Mouse (Mus musculus) liver, embryonic 11.5 days (tissue): ENCODE results near the gene Gapdhs. TPM values are rescaled to one million over a fixed set of nuclear protein-coding genes. Genes with fewer than 3 reads are reported as not detected.

Source experiments
- ATAC-seq: fragments of 200-750 bp; cut with Nextera tagmentation; replicated peaks from 2 replicates; pipeline ENCODE4 v1.8.0; 2017; ENCODE audit warnings: moderate number of reproducible peaks, mild to moderate bottlenecking, moderate TSS enrichment, moderate library complexity; ENCODE audit not compliant: low FRiP score
- DNase-seq: peaks from one replicate; pipeline ENCODE4 v3.0.0-alpha.2; 2017; ENCODE audit warnings: low spot score
- H3K27ac ChIP-seq: fragments of 300-500 bp; sonication (generic); 2 replicates; pipeline ENCODE4 v1.5.1; 2014; ENCODE audit warnings: mild to moderate bottlenecking, low read depth, low read length, control low read depth
- H3K27me3 ChIP-seq: fragments of 300-500 bp; sonication (generic); replicated peaks from 2 replicates; pipeline ENCODE4 v1.6.1; 2014; ENCODE audit warnings: low read length, mixed read lengths; ENCODE audit not compliant: control insufficient read depth, insufficient read depth
- H3K36me3 ChIP-seq: fragments of 300-500 bp; sonication (generic); 2 replicates; pipeline ENCODE4 v1.6.1; 2014; ENCODE audit warnings: mild to moderate bottlenecking, low read length, moderate library complexity, mixed read lengths; ENCODE audit not compliant: control insufficient read depth, insufficient read depth
- H3K4me1 ChIP-seq: fragments of 300-500 bp; sonication (generic); replicated peaks from 2 replicates; pipeline ENCODE4 v1.6.1; 2014; ENCODE audit warnings: low read length, mixed read lengths; ENCODE audit not compliant: control insufficient read depth, insufficient read depth
- H3K4me2 ChIP-seq: fragments of 300-500 bp; sonication (generic); 2 replicates; pipeline ENCODE4 v1.6.1; 2014; ENCODE audit warnings: mild to moderate bottlenecking, control low read depth, moderate library complexity
- H3K4me3 ChIP-seq: fragments of 300-500 bp; sonication (generic); 2 replicates; pipeline ENCODE4 v1.5.1; 2014; ENCODE audit warnings: low read depth, low read length, control low read depth
- H3K9ac ChIP-seq: fragments of 300-500 bp; sonication (generic); 2 replicates; pipeline ENCODE4 v1.6.1; 2014; ENCODE audit warnings: low read depth, low read length, control low read depth
- H3K9me3 ChIP-seq: fragments of 300-500 bp; sonication (generic); 2 replicates; pipeline ENCODE4 v1.6.1; 2016; ENCODE audit warnings: low read length, inconsistent platforms, mixed read lengths; ENCODE audit not compliant: control insufficient read depth
- WGBS: fragments of 180-500 bp; shearing (Covaris S2); extraction: QIAGEN DNeasy Blood & Tissue Kit; methylation state at CpG from one replicate; pipeline ENCODE4 v1.1.7; 2014; 5-methylcytosine and 5-hydroxymethylcytosine counted together
- polyA plus RNA-seq: library from polyadenylated mRNA; unstranded; fragments of >200 nt; fragmentation: Nextera tagmentation; extraction: Ambion mirVana; gene quantifications from 2 replicates; pipeline ENCODE4 v1.2.1, GENCODE M21; 2014

The Gapdhs gene
- polyA plus RNA-seq, 1 experiment from 2014 or later, result 0.44 TPM

GRCm38 (mm10) chr7:30711942-30712341, 31.5 kb downstream of the Gapdhs start, which contains the start of gene Atp4a:
Gene Atp4a (plus strand): TSS chr7:30712209.
- Histone ChIP-seq H3K9ac (no peak within 1 kb of the TSS), H3K4me3 (no peak within 1 kb of the TSS), H3K27me3 (peaks cover 24% of the 10 kb centered on the region), H3K27ac (no peak within 1 kb of the TSS), H3K4me1 (peaks cover 4% of the 10 kb centered on the region), H3K36me3 (no peaks in the 10 kb centered on the region), H3K9me3 (no peaks in the 10 kb centered on the region), H3K4me2 (no peak within 1 kb of the TSS)
- no peak for DNase-seq
- no peak for ATAC-seq
- WGBS, result 79% methylated on average over 3 of the region's 3 CpGs

DNA sequence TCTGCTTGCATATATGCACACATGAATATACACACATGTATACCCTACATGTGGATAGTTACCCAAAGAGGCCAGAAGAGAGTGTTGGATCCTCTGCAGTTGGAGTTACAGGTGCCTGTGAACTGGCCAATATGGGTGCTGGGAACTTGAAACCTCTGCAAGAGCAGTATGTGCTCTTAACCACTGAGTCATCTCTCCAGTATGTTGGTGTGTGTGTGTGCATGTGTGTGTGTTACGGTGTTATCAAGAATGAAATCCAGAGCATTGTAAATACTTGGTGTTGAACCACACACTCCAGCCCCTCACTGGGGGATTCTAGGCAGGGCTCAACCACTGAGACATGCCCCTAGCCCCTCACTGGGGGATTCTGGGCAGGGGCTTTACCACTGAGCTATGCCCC, 36.0 kb downstream of the Gapdhs start:
- peaks cover 10% of the 10 kb centered on the region for H3K4me1 ChIP-seq
- no peak for ATAC-seq
- H3K4me2 ChIP-seq, result no peak overlapping the region
- no peak overlapping the region for H3K27ac ChIP-seq
- no peak for DNase-seq
- no peaks in the 10 kb centered on the region for H3K9me3 ChIP-seq
- H3K27me3 ChIP-seq, result no peaks in the 10 kb centered on the region
- no peak overlapping the region for H3K9ac ChIP-seq
- WGBS, result 94% methylated on average over 1 of the region's 1 CpGs
- H3K36me3 ChIP-seq, result no peaks in the 10 kb centered on the region
- no peak overlapping the region for H3K4me3 ChIP-seq

GRCm38 (mm10) chr7:30706214-30706882, 37.1 kb downstream of the Gapdhs start:
- Histone ChIP-seq H3K27me3 (no peaks in the 10 kb centered on the region), H3K4me3 (0 out of 2 replicates have a peak overlapping the region, but pooled peaks have one; percentile 7), H3K9me3 (no peaks in the 10 kb centered on the region), H3K36me3 (no peaks in the 10 kb centered on the region), H3K27ac (peak overlapping the region; percentile 39; the same call in 1 of the 2 replicates), H3K4me1 (peaks cover 10% of the 10 kb centered on the region), H3K4me2 (peak overlapping the region; percentile 43), H3K9ac (no peak overlapping the region)
- ATAC-seq (peak; percentile 73), DNase-seq (no peak)
- WGBS, result 37% methylated on average over 8 of the region's 8 CpGs

DNA sequence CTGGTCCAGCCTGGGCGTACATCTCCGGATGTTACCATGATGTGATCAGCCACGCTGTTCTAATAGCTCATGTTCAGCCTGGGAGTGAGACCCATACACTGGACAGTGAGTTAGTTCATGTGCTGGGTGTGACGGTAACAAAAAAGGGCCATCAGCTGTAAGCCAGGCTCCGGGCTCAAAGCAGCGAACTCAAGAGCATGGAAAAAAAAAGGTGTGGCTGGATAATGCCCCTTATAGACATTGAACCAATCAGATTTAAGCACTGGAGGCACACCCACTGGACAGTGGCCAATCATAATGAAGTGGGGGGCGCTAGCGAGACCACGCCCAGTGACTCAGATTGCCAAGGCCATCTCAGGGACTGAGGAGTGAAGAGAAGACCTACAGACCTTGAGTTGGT, 44.9 kb downstream of the Gapdhs start, which contains the start of gene 2200002J24Rik:
2200002J24Rik (plus strand) TSS at position 338 of the 400 bp plus-strand sequence.
- Histone ChIP-seq H3K36me3 (no peaks in the 10 kb centered on the region), H3K4me2 (no peak within 1 kb of the TSS; the same call in 1 of the 2 replicates), H3K27me3 (no peaks in the 10 kb centered on the region), H3K9me3 (no peaks in the 10 kb centered on the region), H3K4me3 (no peak within 1 kb of the TSS), H3K27ac (no peak within 1 kb of the TSS), H3K9ac (no peak within 1 kb of the TSS), H3K4me1 (no peaks in the 10 kb centered on the region)
- DNase-seq (no peak), ATAC-seq (peak; percentile 68)
- WGBS, result 36% methylated on average over 9 of the region's 9 CpGs

- ATAC-seq (no peak), DNase-seq (no peak)
- no peak overlapping the region for H3K4me3 ChIP-seq
- no peaks in the 10 kb centered on the region for H3K9me3 ChIP-seq
- H3K27ac ChIP-seq, result no peak overlapping the region
- H3K4me1 ChIP-seq, result no peaks in the 10 kb centered on the region
- H3K36me3 ChIP-seq, result no peaks in the 10 kb centered on the region
- WGBS, result 42% methylated on average over 5 of the region's 5 CpGs
- no peaks in the 10 kb centered on the region for H3K27me3 ChIP-seq
- no peak overlapping the region for H3K4me2 ChIP-seq
- H3K9ac ChIP-seq, result no peak overlapping the region
Observed at GRCm38 (mm10) chr7:30698101-30698500, 45.4 kb downstream of the Gapdhs start.

DNA sequence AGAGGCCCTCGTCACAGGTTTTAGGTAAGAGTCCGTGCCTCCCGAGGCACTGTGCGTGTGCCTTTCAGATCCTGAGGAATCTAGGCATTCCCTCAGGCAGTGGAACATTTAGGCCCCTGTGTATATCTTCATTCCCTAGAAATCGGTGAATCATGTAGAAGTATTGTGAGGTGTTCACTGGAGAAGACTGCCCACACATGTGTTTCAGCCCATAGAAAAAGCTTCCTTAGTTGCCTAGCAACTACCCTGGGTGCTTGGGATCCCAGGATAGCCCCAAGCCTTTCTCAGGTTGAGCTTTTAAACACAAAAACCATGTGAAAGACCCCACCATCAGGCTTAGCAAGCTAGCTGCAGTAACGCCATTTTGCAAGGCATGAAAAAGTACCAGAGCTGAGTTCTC, 55.2 kb downstream of the Gapdhs start:
- DNase-seq (no peak), ATAC-seq (no peak; the same call in 1 of the 2 replicates)
- no peaks in the 10 kb centered on the region for H3K36me3 ChIP-seq
- H3K4me3 ChIP-seq, result no peak overlapping the region
- 78% methylated on average over 6 of the region's 6 CpGs for WGBS
- no peak overlapping the region for H3K27ac ChIP-seq
- no peaks in the 10 kb centered on the region for H3K9me3 ChIP-seq
- no peak overlapping the region for H3K4me2 ChIP-seq
- no peak overlapping the region for H3K9ac ChIP-seq
- no peaks in the 10 kb centered on the region for H3K4me1 ChIP-seq
- H3K27me3 ChIP-seq, result no peaks in the 10 kb centered on the region

GRCm38 (mm10) chr7:30683425-30683824, 60.1 kb downstream of the Gapdhs start:
- Histone ChIP-seq H3K4me3 (no peak overlapping the region), H3K9me3 (no peaks in the 10 kb centered on the region), H3K27me3 (no peaks in the 10 kb centered on the region), H3K36me3 (no peaks in the 10 kb centered on the region), H3K4me1 (no peaks in the 10 kb centered on the region), H3K9ac (no peak overlapping the region), H3K4me2 (no peak overlapping the region), H3K27ac (no peak overlapping the region)
- DNase-seq (no peak), ATAC-seq (no peak)
- 44% methylated on average over 2 of the region's 2 CpGs for WGBS

GRCm38 (mm10) chr7:30681897-30682296, 61.6 kb downstream of the Gapdhs start:
- Histone ChIP-seq H3K9ac (no peak overlapping the region), H3K4me1 (no peaks in the 10 kb centered on the region), H3K4me2 (no peak overlapping the region), H3K4me3 (no peak overlapping the region), H3K36me3 (no peaks in the 10 kb centered on the region), H3K9me3 (no peaks in the 10 kb centered on the region), H3K27ac (no peak overlapping the region), H3K27me3 (no peaks in the 10 kb centered on the region)
- ATAC-seq (no peak), DNase-seq (no peak)
- WGBS, result 68% methylated on average over 5 of the region's 5 CpGs
